Mouse (Mus musculus): Measurements from ENCODE around the gene BC003965.

BC003965 gene

DNA sequence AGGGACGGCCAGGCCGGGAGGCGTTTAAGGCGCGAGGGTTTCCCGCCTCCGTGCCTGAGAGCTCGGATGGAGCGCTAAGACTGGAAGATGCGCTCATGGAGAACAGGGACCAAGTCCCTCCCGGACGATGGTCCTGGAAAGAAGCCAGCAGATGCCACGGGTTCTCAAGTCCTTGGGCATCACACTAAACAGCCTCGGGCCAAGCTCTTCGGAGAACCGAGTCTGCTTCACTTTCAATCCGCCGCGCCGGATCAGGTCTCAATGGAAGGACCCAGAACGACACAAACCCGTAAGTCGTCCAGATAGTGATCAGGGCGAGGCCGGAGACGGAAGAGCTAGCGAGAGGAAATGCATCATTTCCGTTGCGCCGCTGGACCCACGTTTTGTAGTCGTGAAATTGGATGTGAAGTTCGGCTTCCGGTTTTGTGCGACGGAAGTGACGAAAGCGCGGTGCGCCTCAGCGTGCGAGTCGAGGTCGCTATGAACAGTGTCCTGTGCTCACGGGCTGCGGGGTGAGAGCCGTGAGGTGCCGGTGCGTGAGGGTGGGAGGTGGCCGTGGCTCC is at the start of gene BC003965:
BC003965 (plus strand) TSS at position 426 of the 563 bp plus-strand sequence.
- peak; percentile 99 for DNase-seq (ENCODE audit: low read depth)

DNA sequence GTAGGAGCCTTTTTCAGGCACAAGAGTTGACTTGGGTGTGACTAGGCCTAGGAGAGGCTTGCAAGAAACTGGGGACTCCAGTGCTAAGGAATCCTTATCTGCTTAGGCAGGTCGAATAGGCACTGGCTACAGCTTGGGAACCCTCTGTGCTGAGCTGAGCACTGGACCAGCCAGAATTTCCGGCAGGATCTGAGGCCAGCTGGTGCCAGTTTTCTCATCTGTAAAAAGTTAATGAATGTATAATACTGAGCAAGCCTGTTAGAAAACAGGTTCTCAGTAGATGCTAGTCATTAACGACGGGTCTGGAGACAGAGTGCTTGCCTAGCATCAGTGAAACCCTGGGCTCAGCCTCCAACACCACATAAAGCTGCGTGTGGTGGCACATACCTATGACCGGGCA is 48.7 kb upstream of the BC003965 start:
- DNase-seq (ENCODE audit: low read depth) = no peak

DNA sequence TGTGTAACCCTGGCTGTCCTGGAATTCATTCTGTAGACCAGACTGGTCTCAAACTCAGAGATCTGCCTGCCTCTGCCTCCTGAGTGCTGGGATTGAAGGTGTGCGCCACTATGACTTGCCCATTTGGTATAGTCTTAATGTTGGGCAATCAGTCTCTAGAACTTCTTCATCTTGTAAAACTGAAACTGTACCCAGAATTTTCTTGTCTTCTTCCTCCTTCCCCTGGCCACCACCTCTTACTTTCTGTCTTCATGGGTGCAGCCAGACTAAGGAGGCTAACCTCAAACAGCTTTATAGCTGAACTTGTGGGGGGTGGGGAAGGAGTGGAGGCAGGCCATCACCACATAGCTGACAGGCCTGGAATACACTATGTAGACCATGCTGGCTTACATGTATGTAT is 45.6 kb upstream of the BC003965 start:
- DNase-seq (ENCODE audit: low read depth) = no peak

DNA sequence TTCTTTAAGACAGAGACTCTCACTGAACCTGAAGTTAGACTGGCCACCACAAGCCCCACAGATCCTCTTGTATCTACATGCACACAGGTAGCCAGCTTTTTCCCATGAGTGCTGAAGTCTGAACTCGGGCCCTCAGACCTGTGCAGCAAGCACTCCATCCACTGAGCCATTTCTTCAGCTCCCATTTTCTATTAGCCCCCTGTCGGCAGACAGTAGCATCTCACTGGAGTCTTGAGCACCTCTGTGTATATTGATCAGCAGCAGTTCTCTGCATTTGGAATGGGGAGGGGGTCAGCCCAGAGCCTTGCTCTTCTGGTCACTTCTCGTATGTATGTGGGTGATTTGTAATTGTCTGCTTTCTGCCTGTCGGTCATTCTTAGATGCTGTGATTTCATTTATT is 44.4 kb upstream of the BC003965 start:
- peak; percentile 20 for DNase-seq (ENCODE audit: low read depth)

DNA sequence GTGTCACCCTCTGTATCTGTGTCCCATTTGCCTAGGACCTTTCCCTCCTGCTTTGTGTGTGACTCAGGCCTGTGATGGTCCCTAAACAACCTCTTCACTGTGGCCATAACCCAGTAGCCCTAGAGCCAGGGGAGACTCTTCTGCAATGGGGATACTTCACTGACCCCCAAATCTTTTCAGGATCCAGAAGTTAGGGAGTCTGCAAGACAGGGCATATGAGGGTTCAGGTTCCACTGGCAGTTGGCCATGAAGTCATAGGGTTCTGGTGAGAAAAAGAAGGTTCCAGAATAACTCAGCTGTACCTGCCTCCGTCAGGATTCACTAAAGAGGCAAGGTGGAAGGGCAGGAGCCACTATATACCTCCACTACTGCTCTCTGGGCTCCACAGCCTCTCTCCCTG is 22.2 kb upstream of the BC003965 start, which contains the start of gene Ccdc154:
Ccdc154 (plus strand) TSS at position 301 of the 400 bp plus-strand sequence.
- DNase-seq (ENCODE audit: low read depth) = no peak

DNA sequence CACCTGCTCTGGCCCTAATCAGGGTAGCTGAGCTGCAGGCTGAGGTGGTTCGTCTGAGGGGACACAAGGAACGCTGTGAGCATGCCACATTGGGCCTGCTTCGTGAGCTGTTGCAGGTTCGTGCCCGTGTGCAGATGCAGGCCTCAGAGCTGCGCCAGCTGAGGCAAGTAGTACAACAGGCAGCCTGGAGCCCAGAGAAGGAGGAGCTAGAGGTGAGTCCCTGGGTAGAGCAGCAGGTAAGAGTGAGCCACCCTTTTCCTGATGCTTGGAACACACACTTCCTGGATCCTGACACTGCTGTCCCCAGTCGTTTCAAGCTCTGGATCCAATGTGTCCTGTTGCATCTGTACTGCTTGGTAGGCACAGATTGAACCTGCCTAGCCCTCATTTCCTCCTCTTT is 21.0 kb upstream of the BC003965 start:
- DNase-seq (ENCODE audit: low read depth) = no peak

DNA sequence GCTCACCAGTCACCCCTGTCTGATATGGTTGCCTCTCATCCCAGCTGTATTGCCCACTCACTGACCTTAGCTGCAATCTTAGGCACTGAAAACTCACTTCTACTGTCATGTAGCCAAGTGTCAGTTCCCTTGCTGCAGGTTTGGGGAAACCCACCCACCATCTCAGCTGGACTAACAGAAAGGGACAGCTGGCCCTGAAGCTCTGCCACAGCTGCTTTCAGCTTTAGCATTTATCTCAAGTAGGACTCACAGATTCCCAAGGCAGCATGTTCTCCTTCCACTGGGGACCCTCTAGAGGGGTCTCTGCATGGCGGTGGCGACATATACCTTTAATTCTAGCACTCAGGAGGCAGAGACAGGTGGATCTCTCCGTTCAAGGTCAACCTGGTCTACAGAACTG is 19.6 kb upstream of the BC003965 start:
- no peak for DNase-seq (ENCODE audit: low read depth)

DNA sequence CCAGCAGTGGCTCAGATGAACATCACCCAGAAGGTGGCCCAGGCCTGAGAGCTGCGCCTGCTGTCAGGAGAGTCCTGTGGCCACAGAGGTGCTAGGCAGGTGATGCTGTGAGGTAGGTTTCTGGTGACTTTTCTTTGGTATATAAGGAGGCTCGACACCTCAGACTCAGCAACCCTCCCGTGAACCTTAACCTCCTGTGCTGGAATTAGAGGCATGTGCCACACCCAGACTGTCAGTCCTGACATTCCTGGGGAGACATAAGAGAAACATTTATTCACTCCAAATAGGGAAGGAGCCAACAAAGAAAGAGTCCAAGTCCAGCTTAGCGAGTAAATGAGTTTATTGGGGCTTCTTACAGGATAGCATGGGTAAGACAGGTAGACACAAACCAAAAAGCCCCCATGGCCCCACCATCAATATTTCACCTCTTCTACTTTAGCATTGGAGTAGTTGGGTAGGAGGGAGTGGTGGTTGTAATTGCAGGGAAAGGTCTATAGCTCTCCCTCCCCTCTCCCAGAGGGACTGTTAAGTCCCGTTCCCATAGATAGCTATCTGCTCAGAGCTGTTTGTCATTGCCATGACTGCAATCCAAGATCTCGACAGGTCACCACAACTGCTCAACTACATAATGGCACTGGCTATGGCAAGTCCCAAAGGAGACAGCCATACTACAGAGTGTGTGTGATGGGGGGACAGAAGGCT is 18.2 kb upstream of the BC003965 start:
- no peak for DNase-seq (ENCODE audit: low read depth)

DNA sequence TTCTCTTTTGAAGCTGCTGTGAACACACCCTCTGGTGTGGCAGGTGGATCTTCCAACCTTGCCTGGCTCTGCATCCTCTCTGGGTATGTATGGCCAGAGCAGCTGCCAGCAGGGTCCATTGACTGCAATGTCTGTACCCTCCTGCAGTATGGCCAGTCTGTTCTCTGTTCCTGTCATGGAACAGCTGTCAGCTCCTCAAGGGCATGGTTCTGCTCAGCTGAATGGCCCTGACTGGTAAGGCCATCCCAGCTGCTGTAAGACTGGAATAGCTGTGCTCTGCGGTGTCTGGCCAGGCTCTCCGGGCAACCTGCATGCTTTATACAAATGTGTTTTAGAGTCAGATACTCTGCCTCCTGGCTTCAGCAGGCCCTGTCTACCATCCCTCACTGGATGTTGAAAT is 14.6 kb upstream of the BC003965 start:
- DNase-seq (ENCODE audit: low read depth) = no peak

DNA sequence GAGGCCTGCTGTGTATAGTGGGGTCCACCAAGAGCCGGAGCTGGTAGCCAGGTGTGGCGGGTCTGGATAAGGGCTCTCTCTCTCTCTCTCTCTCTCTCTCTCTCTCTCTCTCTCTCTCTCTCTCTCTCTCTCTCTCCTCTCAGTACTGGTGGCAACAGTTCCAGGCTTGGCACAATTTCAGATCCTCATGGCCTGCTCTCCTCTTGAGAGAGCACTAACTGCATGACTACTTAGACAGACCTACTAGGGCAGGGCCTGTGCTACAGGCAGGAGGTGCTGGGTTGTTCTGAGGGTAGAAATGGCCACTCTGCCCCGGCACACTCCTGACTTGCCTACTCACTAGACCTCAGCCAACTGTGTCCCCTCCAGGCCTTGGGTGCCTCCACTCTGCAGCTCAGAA is 11.8 kb upstream of the BC003965 start:
- no peak for DNase-seq (ENCODE audit: low read depth)

DNA sequence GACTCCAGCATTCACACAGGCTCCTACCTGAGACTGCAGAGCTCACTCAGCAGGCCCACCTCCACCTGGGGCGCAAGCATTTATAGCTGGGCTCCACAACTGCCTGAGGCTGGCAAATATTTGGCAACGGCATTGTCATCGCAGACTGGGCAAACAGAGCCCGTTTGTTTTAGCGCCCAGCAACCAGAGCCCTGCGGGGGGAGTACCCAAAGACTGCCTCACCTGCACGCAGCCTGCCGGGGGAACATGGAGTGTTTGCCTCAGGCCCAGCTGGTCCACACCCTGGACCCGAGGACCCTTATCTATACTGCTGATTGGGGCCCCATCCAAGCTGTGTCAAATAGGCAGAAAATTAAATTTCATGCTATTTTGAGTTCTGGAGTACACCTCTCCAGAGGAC is 8.9 kb upstream of the BC003965 start, which contains the start of gene Gm38655:
Gm38655 (minus strand) TSS at position 61 of the 400 bp plus-strand sequence.
- DNase-seq (ENCODE audit: low read depth) = no peak

DNA sequence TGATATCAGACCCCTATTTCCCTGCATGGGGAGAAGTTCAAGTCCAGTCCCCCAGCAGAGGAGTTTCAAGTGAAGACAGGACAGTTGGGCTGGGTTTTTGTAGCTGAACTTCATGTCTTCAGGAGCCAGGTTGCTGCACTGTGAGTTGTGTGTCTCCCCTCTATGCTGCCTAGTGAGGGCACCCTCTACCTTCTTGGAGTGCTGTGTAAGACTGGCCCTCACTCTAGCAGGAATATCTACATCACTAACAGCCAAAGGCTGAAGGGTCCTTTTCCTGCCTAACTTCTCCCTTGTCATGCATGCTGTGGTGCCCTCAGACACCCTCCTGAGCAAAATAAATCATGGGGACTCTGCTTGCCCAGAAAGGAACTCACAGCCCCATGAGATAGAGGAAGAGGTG is 1.1 kb upstream of the BC003965 start:
- peak; percentile 43 for DNase-seq (ENCODE audit: low read depth)

DNA sequence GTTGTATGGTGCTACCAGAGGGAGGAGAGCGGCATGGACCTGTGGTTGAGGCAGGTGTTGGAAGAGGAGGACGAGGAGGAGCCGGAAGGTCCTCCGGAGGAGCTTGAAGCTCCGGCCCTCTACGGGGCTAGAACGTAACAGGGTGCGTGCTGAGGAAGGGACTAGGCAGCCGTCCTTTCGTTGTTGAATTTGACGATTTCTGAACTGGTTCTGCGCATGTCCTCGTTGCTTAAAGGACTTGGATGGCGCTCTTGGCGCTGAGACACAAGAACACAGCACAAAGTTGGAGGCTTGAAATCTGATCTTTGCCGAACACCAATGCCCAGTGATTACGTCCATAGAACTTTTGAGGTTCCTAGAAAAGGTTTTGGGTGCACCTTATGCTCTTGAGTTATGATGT is 607 bp downstream of the BC003965 start:
- no peak for DNase-seq (ENCODE audit: low read depth)

DNA sequence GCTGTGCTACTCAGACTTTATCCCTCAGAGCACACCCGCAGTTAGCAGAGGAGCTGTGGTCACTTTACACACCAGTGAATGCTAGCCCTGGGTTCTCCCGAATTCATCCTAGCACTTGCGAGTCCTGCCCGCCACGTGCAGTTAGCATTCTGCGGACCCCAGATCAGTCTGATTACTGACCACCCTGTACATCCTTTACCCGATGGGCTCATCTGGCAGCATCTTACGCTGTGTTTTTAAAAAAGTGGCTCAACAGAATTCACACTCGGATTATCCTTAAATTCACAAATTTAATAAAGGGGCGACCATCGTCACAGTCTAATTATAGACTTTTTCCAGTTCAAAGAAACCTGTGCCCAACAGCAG is 3.4 kb downstream of the BC003965 start:
- no peak for DNase-seq (ENCODE audit: low read depth)

DNA sequence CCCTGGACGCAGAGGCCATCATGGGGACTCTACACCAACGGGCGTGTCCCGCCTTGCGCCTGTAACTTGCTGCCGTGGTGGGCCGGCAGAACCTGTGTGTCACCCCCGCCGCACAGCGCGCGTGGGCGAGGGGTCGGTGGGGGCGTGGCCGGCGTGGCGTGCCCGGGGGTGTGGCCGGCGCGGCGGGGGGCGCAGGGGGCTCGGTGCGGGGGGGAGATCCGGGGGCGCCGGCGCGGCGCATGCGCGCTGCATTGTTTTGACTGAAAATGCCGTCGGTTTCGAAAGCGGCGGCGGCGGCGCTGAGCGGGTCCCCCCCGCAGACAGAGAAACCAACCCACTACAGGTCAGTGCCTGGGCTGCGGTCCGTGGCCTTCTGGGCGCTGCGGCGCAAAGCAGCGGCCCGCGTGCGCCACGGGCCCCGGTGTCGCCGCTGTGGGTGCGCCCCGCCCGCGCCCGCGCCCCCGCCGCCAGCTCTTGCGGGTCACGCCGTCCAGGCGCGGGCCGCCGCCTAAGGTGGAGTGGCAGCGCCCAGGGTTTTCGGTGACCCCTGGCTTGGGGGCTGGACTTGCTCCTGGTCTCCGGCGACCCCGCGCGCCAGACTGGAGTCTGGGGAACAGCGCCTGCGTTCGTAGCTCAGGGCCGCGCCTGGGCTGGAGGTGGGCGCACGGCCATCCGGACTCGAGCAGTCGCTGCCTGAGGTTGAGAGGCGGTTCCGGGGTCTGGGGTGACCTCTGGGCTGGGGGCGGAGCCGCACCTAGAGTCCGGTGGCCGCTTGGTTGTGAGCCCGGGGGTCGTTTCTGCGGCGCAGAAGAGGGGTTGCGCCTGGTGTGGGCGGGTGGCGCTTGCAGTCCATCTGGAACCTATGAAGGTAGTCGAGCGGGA is 4.0 kb downstream of the BC003965 start, which contains the start of gene Unkl:
Unkl (plus strand) TSS at position 248 of the 882 bp plus-strand sequence.
- peak; percentile 82 for DNase-seq (ENCODE audit: low read depth)

DNA sequence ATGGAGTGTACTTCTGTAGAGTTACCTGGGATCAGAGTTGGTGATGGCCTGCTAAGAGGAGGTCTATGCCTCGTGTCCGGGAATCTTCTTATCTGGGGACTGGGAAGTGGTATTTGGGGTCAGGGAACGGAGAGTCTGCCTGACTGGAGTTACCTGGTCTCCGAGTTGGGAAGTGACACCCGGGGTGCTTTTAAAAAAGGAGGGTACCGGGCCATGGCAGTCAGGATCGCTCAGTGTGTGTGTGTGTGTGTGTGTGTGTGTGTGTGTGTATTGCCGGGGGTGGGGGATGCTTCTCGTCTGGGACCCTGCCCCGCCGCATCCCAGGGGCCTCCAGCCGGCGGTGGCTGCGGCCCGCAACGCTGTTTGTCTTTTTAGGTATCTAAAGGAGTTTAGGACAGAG is 4.7 kb downstream of the BC003965 start:
- DNase-seq (ENCODE audit: low read depth) = no peak

DNA sequence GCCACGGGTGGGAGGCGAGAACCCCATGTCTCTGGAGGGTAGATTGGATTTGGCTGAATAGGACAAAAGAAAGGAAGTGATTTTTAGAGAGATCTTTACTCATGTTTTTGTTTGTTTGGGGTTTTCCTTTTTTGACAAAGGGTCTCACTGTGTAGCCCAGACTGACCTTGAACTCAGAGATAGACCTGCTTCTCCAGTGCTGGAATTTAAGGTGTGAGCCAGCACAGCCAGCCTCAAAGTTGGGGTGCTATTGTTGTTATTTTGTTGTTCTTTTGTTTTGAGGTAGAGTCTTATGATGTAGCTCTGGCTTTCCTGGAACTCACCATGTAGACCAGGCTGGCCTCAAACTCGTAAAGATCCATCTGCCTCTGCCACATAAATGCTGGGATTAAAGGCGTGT is 18.0 kb downstream of the BC003965 start:
- DNase-seq (ENCODE audit: low read depth) = no peak

DNA sequence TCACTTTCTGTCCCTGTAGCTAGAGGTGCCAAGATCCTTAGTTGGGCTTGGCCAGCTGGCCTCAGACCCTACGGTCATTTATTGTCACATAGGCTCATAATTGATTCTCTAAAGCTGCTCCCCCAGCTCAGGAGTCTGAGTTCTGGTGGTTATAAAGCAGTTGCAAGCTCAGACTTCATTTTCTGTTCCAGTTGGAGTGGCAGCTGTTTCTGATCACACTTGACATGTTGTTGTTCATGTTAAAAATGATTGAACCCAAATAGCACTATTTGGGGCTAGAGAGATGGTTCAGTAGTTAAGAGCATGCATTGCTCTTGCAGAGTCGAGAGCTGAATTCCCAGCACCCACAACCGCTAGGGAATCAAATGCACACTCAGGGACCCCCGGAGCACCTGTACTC is 25.7 kb downstream of the BC003965 start:
- DNase-seq (ENCODE audit: low read depth) = no peak

DNA sequence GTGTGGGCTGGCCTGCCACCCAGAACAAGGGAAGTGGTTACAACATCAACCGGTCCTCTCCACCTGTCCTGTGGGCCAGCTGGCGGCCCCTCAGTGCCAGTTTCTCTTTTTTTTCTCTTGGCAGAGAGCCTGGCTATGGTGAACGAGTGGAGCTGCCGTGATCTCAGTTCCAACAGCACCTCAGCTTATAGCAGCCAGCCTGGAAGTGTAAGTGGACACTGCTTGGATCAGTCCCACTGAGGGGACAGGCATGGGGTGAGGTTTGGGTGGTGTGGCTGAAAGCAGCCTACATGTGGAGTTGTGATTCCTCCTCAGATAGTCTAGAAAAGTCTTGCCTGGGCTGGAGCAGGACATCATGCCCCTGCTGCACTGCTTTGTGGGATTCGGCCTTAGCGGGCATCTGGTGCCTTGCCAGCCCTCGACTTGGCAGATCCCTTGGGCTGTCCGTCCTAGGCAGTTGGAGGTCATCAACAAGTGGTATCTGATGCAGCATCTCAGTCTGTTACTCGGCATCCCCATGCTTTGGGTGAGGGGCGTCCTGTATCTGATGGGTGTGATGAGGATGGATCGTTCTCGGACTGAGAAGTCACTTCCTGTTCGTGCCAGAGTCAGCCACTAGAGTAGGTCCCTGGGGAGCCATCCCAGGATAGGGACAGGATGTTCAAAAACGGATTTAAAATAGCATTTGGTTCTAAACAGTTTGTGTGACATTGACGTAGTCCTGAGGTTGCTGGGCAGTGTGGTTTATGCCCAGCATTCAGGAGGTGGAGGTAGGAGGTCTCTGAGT is 26.5 kb downstream of the BC003965 start:
- DNase-seq (ENCODE audit: low read depth) = no peak

DNA sequence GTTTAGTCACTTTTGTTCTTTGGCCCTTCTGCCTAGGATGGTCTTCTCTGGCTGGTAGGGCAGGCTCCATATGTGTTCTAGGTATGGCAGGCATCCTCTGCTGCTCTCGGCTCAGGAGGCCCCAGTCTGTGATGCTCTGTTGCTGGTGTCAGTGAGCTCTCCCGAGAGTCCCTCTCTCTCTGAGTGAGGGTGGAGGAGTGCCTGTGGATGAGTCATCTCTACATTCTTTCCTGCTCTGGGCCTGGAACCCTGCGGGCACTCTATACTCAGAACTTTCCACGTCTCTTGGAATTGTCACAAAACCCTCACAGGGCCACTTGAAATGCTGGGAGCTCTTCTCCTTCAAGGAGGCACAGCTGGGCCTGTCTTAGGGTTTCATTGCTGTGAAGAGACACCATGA is 27.4 kb downstream of the BC003965 start:
- DNase-seq (ENCODE audit: low read depth) = no peak

DNA sequence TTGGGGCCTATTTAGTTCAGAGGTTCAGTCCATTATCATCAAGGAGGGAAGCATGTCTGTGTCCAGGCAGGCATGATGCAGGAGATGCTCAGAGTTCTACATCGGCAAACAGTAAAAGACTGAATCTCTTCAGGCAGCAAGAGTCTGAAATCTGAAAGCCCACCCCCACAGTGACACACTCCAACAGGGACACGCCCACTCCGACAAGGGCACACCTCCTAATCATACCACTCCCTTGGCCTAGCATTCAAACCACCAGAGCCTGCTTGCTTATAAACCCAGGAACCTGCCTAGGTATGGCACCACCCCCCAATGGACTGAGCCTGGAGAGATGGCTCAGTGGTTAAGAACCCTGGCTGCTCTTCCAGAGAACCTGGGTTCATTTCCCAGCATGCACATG is 31.1 kb downstream of the BC003965 start:
- no peak for DNase-seq (ENCODE audit: low read depth)

DNA sequence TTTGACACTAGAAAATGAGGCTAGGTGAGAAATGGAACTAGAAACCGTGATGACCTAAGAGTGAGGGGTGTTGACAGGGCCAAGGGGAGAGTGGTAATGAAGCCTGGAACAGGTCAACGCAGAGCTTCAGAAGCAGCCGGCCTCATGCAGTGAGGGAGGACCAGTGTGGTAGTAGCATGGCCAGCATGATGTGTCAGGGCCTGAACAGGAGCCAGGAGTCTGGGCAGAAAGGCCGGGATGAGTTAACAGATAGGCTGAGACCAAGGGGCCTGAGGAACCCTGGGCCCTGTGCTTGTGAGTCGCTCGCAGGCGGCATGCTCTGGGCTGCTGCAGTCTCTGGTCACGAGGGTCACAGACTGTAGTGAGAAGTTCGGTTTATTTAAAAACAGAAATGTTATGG is 34.6 kb downstream of the BC003965 start:
- no peak for DNase-seq (ENCODE audit: low read depth)
